Mouse (Mus musculus) heart, adult 2 months (tissue): ENCODE results near the gene Pbx1.

Experiments
- CTCF ChIP-seq: fragments of 200-600 bp; IDR thresholded peaks from 2 replicates; pipeline ENCODE4 v1.8.1; 2022; ENCODE audit warnings: antibody characterized with exemption, mild to moderate bottlenecking, moderate library complexity
- EP300 ChIP-seq: fragments of 200-500 bp; IDR thresholded peaks from 2 replicates; pipeline ENCODE4 v1.6.1; 2011; ENCODE audit warnings: low read depth, low read length, control low read depth; ENCODE audit not compliant: insufficient read depth

- TF ChIP-seq CTCF (no peak), EP300 (no peak)
Observed at GRCm38 (mm10) chr1:168271207-168271606, 160.9 kb downstream of the Pbx1 start.
